Mouse (Mus musculus) kidney, embryonic 14.5 days (tissue): ENCODE data around the gene Fxyd1. TPM values are rescaled to one million over a fixed set of nuclear protein-coding genes. Genes with fewer than 3 reads are reported as not detected.

ENCODE experiments used
- ATAC-seq: fragments of 200-750 bp; cut with Nextera tagmentation; 2 replicates; pipeline ENCODE4 v1.8.0; 2017; ENCODE audit warnings: moderate number of reproducible peaks, mild to moderate bottlenecking, moderate TSS enrichment, moderate library complexity; ENCODE audit not compliant: low FRiP score, low TSS enrichment
- H3K27ac ChIP-seq: fragments of 300-500 bp; sonication (generic); 2 replicates; pipeline ENCODE4 v1.5.1; 2014; ENCODE audit warnings: low read depth, mild to moderate bottlenecking, low read length, moderate library complexity, mixed read lengths
- H3K27me3 ChIP-seq: fragments of 300-500 bp; sonication (generic); 2 replicates; pipeline ENCODE4 v1.6.1; 2014; ENCODE audit warnings: mild to moderate bottlenecking, low read length; ENCODE audit not compliant: control insufficient read depth, insufficient read depth
- H3K36me3 ChIP-seq: fragments of 300-500 bp; sonication (generic); 2 replicates; pipeline ENCODE4 v1.6.1; 2014; ENCODE audit warnings: low read length, mixed read lengths; ENCODE audit not compliant: control insufficient read depth, insufficient read depth
- H3K4me1 ChIP-seq: fragments of 300-500 bp; sonication (generic); 2 replicates; pipeline ENCODE4 v1.6.1; 2014; ENCODE audit warnings: low read length, mixed read lengths; ENCODE audit not compliant: control insufficient read depth, insufficient read depth
- H3K4me2 ChIP-seq: fragments of 300-500 bp; sonication (generic); replicated peaks from 2 replicates; pipeline ENCODE4 v1.6.1; 2014; ENCODE audit warnings: low read depth, mild to moderate bottlenecking, low read length
- H3K4me3 ChIP-seq: fragments of 300-500 bp; sonication (generic); 2 replicates; pipeline ENCODE4 v1.5.1; 2014; ENCODE audit warnings: mild to moderate bottlenecking, low read length
- H3K9ac ChIP-seq: fragments of 300-500 bp; sonication (generic); 2 replicates; pipeline ENCODE4 v1.6.1; 2014; ENCODE audit warnings: low read depth, mild to moderate bottlenecking, low read length, moderate library complexity
- H3K9me3 ChIP-seq: fragments of 300-500 bp; sonication (generic); 2 replicates; pipeline ENCODE4 v1.6.1; 2016; ENCODE audit warnings: low read length; ENCODE audit not compliant: control insufficient read depth
- WGBS: fragments of 180-500 bp; shearing (Covaris S2); extraction: QIAGEN DNeasy Blood & Tissue Kit; methylation state at CpG from one replicate; pipeline ENCODE4 v1.1.7; 2014; 5-methylcytosine and 5-hydroxymethylcytosine counted together
- polyA plus RNA-seq: library from polyadenylated mRNA; unstranded; fragments of >200 nt; fragmentation: Nextera tagmentation; extraction: Ambion mirVana; gene quantifications from 2 replicates; pipeline ENCODE4 v1.2.1, GENCODE M21; 2014

Gene Fxyd1
- polyA plus RNA-seq, 1 experiment from 2014 or later = 29.8 TPM

DNA sequence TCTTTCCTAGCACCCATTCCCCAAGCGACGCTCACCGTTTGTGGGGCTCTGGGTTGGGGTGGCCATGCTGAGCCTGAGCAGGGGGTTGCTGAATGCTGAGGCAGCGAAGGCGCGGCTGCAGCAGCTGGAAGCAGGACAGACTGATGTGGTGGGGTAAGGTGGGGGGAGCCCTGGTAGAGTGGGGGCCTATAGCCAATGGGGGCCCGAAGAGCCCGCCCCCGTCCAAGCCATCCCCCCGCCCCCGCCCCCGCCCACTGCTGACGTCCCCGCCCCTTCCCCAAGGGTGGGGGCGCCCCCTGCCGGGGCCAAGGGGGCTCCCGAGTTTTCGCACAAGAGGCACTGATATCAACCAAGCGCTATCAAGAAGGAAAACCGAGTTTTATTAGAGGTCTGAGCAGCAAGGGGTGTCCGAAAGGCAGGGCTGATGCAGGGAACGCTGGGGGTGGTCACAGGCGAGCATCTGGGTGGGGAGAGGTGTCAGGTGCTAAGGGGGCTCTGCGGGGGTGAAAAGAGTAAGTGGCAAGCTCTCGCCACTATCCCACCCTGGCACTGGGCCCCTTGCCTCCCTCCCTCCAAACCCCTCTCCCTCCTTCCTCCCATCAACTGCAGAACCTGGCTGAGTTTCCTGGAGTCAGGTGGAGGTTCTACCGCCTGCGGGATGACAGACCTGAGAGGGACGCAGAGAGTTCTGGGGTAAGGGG lies 5.5 kb downstream of the Fxyd1 start, which contains the start of gene Fxyd7:
TSS of gene Fxyd7 (minus strand) at position 147 of the 701 bp plus-strand sequence.
- no peak for ATAC-seq
- peaks cover 45% of the 10 kb centered on the region for H3K4me1 ChIP-seq
- peak within 1 kb of the TSS; percentile 40 for H3K4me2 ChIP-seq
- H3K36me3 ChIP-seq = no peaks in the 10 kb centered on the region
- no peak within 1 kb of the TSS for H3K27ac ChIP-seq
- no peaks in the 10 kb centered on the region for H3K9me3 ChIP-seq
- peaks cover 44% of the 10 kb centered on the region for H3K27me3 ChIP-seq
- H3K4me3 ChIP-seq = peak within 1 kb of the TSS; percentile 26
- H3K9ac ChIP-seq = 0 out of 2 replicates have a peak within 1 kb of the TSS, but pooled peaks have one; percentile 28
- WGBS = 2% methylated on average over 25 of the region's 28 CpGs

DNA sequence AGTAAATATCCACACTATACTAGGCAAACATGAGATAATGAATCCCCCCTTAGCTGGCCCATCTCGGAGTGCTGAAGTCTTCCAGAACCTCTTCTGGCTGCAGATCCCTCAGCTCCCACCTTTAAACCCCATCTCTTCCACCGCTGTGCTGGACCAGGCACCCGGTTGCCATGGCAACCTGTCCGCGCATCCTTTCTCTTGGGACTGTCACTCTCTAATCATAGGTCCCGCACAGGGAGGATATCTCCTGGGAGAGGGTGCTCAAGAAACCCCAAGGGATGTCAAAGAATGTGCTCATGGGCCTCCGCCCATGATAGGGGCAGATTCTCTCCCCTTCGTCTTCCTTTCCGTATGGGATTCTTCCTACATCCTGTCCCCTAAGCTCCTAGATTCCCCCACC lies 6.1 kb downstream of the Fxyd1 start:
- WGBS = 4% methylated on average over 9 of the region's 9 CpGs
- Histone ChIP-seq H3K9ac (no peak overlapping the region), H3K36me3 (no peaks in the 10 kb centered on the region), H3K4me1 (peaks cover 43% of the 10 kb centered on the region), H3K27me3 (peaks cover 44% of the 10 kb centered on the region), H3K4me2 (peak overlapping the region; percentile 40; the same call in 1 of the 2 replicates), H3K27ac (no peak overlapping the region), H3K9me3 (no peaks in the 10 kb centered on the region), H3K4me3 (peak overlapping the region; percentile 26)
- no peak for ATAC-seq

DNA sequence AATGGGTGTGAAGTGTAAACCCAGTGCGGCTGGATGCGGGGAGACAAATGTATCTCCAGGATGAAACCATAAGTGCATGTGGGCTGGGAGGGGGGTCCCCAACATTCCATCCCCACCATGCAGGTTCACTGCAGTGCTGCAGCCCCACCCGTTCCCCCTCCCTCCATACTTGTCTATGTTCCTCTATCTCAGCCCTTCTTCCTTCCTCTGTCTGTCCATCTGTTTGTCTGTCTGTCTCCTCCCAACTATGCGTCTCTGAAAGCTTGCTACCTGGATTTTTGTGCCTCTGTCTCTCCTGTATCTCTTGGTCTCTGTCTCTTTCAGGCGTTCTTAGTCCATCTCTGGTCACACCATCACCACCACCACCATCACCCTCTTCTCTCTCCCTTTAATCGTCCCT lies 6.5 kb downstream of the Fxyd1 start:
- no peak for ATAC-seq
- peak overlapping the region; percentile 27; the same call in 1 of the 2 replicates for H3K4me2 ChIP-seq
- no peaks in the 10 kb centered on the region for H3K36me3 ChIP-seq
- H3K4me1 ChIP-seq = peaks cover 42% of the 10 kb centered on the region
- H3K27ac ChIP-seq = no peak overlapping the region
- peak overlapping the region; percentile 18 for H3K4me3 ChIP-seq
- no peaks in the 10 kb centered on the region for H3K9me3 ChIP-seq
- no peak overlapping the region for H3K9ac ChIP-seq
- H3K27me3 ChIP-seq = peaks cover 44% of the 10 kb centered on the region
- WGBS = 7% methylated on average over 6 of the region's 6 CpGs

DNA sequence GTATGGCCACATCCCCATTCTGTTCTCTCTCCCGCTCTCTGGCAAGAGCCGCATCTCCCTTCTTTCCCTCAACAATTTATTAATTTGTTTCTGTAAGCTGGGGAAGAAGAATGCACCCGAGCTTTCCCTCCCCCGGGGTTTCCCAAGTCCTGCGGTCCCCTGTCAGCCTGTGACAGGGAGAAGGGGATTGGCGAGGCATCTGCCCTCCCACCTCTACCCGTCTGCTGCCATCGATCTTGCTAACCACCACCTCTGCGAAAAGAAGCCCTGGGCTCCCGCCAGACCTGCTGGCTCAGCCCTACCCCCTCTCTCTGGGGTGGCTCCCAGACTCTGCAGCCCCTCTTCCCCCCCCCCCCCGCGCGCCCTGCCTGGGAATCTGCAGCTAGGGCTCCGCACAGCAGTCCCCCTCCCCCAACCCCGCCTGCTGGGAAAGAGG lies 7.1 kb downstream of the Fxyd1 start:
- Histone ChIP-seq H3K36me3 (no peaks in the 10 kb centered on the region), H3K9ac (no peak overlapping the region), H3K4me3 (peak overlapping the region; percentile 18), H3K4me1 (peaks cover 36% of the 10 kb centered on the region), H3K4me2 (peak overlapping the region; percentile 27), H3K9me3 (no peaks in the 10 kb centered on the region), H3K27ac (no peak overlapping the region), H3K27me3 (peaks cover 44% of the 10 kb centered on the region)
- no peak for ATAC-seq
- WGBS = 1% methylated on average over 10 of the region's 15 CpGs

DNA sequence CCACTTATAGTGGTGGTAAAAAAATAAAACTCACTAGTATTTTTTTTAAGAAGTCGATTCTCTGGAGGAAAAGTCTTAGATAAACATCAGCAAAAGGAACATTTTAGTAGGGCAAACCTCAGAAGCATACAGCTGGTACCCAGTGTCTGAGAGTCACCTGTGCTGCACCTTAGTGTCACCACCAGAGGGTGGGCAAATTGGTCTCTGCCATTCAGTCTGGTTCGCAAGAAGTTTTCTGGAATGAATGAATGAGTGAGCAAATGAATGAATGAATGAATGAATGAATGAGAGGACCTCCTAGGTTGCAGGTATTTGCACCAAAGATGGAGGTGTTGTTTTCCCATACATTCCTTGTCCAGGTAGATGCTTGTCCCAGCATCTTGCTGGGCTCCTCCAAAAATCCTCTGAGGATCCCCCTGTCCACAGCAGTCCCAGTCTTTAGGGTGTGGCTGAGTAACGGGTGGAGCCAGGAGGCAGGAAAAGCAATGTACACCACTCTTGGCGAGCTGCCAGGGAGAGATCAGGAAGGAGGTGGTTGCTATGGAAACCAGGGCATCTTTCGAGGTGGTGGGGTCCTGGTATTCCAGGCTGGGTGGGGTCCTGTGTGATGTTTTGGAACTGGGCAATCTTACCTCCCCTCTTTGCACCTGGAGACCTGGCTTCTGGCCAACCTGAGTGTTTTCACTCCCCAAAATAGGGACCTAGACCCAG lies 7.7 kb downstream of the Fxyd1 start:
- Histone ChIP-seq H3K27me3 (peaks cover 44% of the 10 kb centered on the region), H3K36me3 (no peaks in the 10 kb centered on the region), H3K4me1 (peaks cover 31% of the 10 kb centered on the region), H3K4me2 (peak overlapping the region; percentile 27), H3K9me3 (no peaks in the 10 kb centered on the region), H3K27ac (no peak overlapping the region), H3K9ac (no peak overlapping the region), H3K4me3 (no peak overlapping the region; the same call in 1 of the 2 replicates)
- 24% methylated on average over 5 of the region's 5 CpGs for WGBS
- ATAC-seq = no peak

DNA sequence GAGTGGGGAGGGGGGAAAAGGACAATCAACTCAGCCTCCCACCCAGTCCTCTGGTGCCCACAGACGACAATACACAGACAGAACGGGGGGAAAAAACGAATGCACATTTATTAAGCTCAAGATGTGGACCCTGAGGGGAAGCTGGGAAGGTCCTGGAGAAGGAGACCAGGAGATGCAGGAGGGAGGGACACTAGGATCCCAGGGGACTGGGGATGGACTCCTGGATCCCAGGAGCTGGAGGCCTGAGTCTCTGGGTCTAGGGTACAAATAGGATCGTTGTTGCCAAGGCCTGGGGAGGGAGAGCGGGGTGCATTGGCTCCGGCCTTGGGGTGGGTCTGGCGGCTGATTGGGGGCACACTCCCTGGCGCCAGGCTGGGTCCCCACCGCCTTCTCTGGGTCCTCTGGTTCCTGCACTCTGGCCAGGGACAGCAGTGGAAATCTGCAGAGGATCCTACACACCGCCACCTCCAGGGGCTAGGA lies 14.5 kb downstream of the Fxyd1 start, which contains the start of gene Fxyd5:
TSS of gene Fxyd5 (minus strand) at position 51 of the 480 bp plus-strand sequence.
- peaks cover 12% of the 10 kb centered on the region for H3K27me3 ChIP-seq
- no peaks in the 10 kb centered on the region for H3K9me3 ChIP-seq
- peaks cover 9% of the 10 kb centered on the region; the same call in 1 of the 2 replicates for H3K4me1 ChIP-seq
- H3K4me3 ChIP-seq = peak within 1 kb of the TSS; percentile 29
- 38% methylated on average over 10 of the region's 10 CpGs for WGBS
- H3K36me3 ChIP-seq = no peaks in the 10 kb centered on the region
- peak within 1 kb of the TSS; percentile 51 for H3K4me2 ChIP-seq
- no peak; the same call in 1 of the 2 replicates for ATAC-seq
- no peak within 1 kb of the TSS for H3K27ac ChIP-seq
- H3K9ac ChIP-seq = peak within 1 kb of the TSS; percentile 44; the same call in 1 of the 2 replicates

DNA sequence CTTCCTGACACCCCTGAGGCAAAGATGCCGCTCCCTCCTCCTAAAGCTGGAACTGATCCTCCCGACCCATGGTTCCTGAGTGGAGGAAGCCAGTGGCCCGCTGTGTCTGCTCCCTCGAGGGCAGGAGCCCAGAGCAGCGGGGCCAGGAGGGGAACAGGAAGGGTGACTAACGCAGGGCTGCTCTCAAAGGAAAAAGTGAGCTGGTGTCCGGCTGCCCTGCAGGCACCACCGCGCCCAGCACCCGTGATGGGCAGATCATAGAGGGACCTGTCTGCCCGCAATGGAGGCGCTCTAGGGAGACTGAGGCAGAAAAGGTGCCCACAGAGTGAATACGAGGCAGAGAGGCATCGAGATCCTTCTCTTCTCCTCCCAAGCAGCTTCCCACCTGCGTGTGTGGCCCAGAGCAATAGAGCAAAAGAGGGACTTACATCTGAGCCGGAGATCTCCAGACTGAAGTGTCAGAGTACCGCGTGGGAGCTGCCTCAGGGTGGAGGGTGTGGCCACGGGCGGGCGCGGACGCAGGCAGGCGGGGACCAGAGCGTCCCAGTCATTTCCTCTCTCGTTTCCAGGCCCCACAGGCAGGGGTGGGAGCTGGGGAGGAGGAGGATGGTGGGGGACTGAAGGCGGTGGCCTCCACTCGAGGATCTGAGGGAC lies 15.2 kb downstream of the Fxyd1 start:
- 1% methylated on average over 28 of the region's 28 CpGs for WGBS
- peak overlapping the region; percentile 44; the same call in 1 of the 2 replicates for H3K9ac ChIP-seq
- H3K4me2 ChIP-seq = peak overlapping the region; percentile 51
- no peaks in the 10 kb centered on the region for H3K36me3 ChIP-seq
- H3K4me1 ChIP-seq = peaks cover 9% of the 10 kb centered on the region; the same call in 1 of the 2 replicates
- ATAC-seq = peak; percentile 77; the same call in 1 of the 2 replicates
- peak overlapping the region; percentile 29 for H3K4me3 ChIP-seq
- no peak overlapping the region for H3K27ac ChIP-seq
- peaks cover 12% of the 10 kb centered on the region for H3K27me3 ChIP-seq
- no peaks in the 10 kb centered on the region for H3K9me3 ChIP-seq

DNA sequence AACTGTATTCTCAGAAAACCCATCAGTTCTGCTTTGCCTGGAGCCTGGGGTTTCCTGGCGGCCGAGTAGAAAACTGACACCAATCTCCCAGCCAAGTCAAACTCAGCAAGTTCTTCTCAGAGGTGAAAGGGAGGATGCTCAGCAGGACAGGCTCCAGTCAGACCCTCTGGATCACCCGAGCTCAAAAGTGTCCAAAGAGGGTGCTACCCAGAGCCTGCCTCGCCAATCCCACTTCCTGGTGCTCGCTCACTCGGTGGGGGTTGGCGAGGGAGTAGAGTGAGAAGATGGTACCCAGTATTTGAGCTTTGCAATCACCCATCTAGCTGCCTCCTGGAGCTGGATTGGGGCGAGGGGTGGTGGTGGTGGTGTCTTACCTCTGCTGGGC lies 16.0 kb downstream of the Fxyd1 start:
- no peak overlapping the region for H3K27ac ChIP-seq
- H3K4me2 ChIP-seq = peak overlapping the region; percentile 51; the same call in 1 of the 2 replicates
- no peak for ATAC-seq
- 40% methylated on average over 8 of the region's 8 CpGs for WGBS
- H3K9me3 ChIP-seq = no peaks in the 10 kb centered on the region
- H3K36me3 ChIP-seq = no peaks in the 10 kb centered on the region
- peaks cover 9% of the 10 kb centered on the region; the same call in 1 of the 2 replicates for H3K4me1 ChIP-seq
- no peak overlapping the region for H3K4me3 ChIP-seq
- H3K9ac ChIP-seq = no peak overlapping the region
- H3K27me3 ChIP-seq = peaks cover 12% of the 10 kb centered on the region
